Comparison of ENCODE assay signal across 9 mouse cellular contexts in genomic region chr4:133480754-133481153, GRCm38 (mm10). TPM values are rescaled to one million over a fixed set of nuclear protein-coding genes. Genes with fewer than 3 reads are reported as not detected.
A peak's percentile ranks its signal among the peaks of the same experiment; 100 is the strongest.
DNase-seq lines count a peak whose midpoint lies in the region; ATAC-seq and TF ChIP-seq lines count a peak whose summit lies in the region.
"Had no signal": no experiment of that assay in that cellular context is flagged by ENCODE, and none has a peak within 500 bp of the region (broad histone marks: within the 10 kb centered on the region; RNA-seq: fewer than 3 reads in every experiment).

No protein-coding gene starts in this region.

- ATAC-seq in hindbrain, embryonic 12.5 days (ENCODE audit: low FRiP score), result no peak
- no peak for ATAC-seq in hindbrain, embryonic 16.5 days
- no peak for ATAC-seq in neural tube, embryonic 12.5 days (ENCODE audit: low FRiP score, low read depth)
- ATAC-seq in intestine, embryonic 16.5 days, result no peak
- ATAC-seq in stomach, postnatal 0 days (ENCODE audit: low FRiP score, low TSS enrichment), result no peak
- no peak for ATAC-seq in forebrain, embryonic 11.5 days (replicated peaks; ENCODE audit: low FRiP score)

- DNase-seq in neural tube, embryonic 10.5 days (ENCODE audit: extremely low spot score, low spot score), result no peak
- no peak for DNase-seq in stomach, postnatal 0 days (ENCODE audit: low spot score)
- DNase-seq in cerebellum, postnatal 36 days, result no peak
- no peak for DNase-seq in forebrain, embryonic 11.5 days (ENCODE audit: low spot score)

- peaks cover 11% of the 10 kb centered on the region for H3K4me1 ChIP-seq in hindbrain, embryonic 12.5 days
- H3K4me1 ChIP-seq in hindbrain, embryonic 16.5 days (ENCODE audit: control insufficient read depth, insufficient read depth, low read depth, low read length), result peaks cover 7% of the 10 kb centered on the region
- H3K4me1 ChIP-seq in neural tube, embryonic 12.5 days, result peaks cover 10% of the 10 kb centered on the region
- peaks cover 6% of the 10 kb centered on the region for H3K4me1 ChIP-seq in intestine, embryonic 16.5 days (ENCODE audit: control insufficient read depth, insufficient read depth, low read length)
- peaks cover 6% of the 10 kb centered on the region; the same call in 1 of the 2 replicates for H3K4me1 ChIP-seq in stomach, postnatal 0 days (replicated peaks; ENCODE audit: control insufficient read depth, insufficient read depth)
- peaks cover 9% of the 10 kb centered on the region; the same call in 1 of the 2 replicates for H3K4me1 ChIP-seq in forebrain, embryonic 11.5 days (replicated peaks; ENCODE audit: control insufficient read depth, insufficient read depth, low read length)

- 45% methylated on average over 6 of the region's 6 CpGs for WGBS in hindbrain, embryonic 12.5 days
- WGBS in hindbrain, embryonic 16.5 days, result 55% methylated on average over 6 of the region's 6 CpGs
- WGBS in neural tube, embryonic 12.5 days, result 46% methylated on average over 6 of the region's 6 CpGs
- whole genome bisulfite sequencing in intestine, embryonic 16.5 days, result 54% methylated on average over 6 of the region's 6 CpGs
- 57% methylated on average over 6 of the region's 6 CpGs for WGBS in stomach, postnatal 0 days
- WGBS in forebrain, embryonic 11.5 days, result 44% methylated on average over 6 of the region's 6 CpGs

- TF ChIP-seq CTCF in stomach, postnatal 0 days (IDR thresholded peaks at IDR 0.05; ENCODE audit: low read depth), result no peak

- H3K36me3 ChIP-seq in hindbrain, embryonic 12.5 days, result no peaks in the 10 kb centered on the region
- no peaks in the 10 kb centered on the region for H3K36me3 ChIP-seq in hindbrain, embryonic 16.5 days (ENCODE audit: control insufficient read depth, insufficient read depth, low read length)
- H3K36me3 ChIP-seq in neural tube, embryonic 12.5 days, result no peaks in the 10 kb centered on the region
- H3K36me3 ChIP-seq in intestine, embryonic 16.5 days (ENCODE audit: control insufficient read depth, insufficient read depth, low read length), result no peaks in the 10 kb centered on the region
- no peaks in the 10 kb centered on the region for H3K36me3 ChIP-seq in stomach, postnatal 0 days (ENCODE audit: control insufficient read depth, insufficient read depth, low read length)
- no peaks in the 10 kb centered on the region for H3K36me3 ChIP-seq in forebrain, embryonic 11.5 days (ENCODE audit: control insufficient read depth, insufficient read depth, low read length)

- 0 out of 2 replicates have a peak overlapping the region, but pooled peaks have one; percentile 36 for H3K9ac ChIP-seq in hindbrain, embryonic 12.5 days
- H3K9ac ChIP-seq in hindbrain, embryonic 16.5 days (ENCODE audit: low read depth, low read length), result no peak overlapping the region
- H3K9ac ChIP-seq in neural tube, embryonic 12.5 days, result no peak overlapping the region
- peak overlapping the region; percentile 63; the same call in 1 of the 2 replicates for H3K9ac ChIP-seq in intestine, embryonic 16.5 days (ENCODE audit: low read depth, low read length)
- peak overlapping the region; percentile 63 for H3K9ac ChIP-seq in stomach, postnatal 0 days (ENCODE audit: low read length)
- no peak overlapping the region for H3K9ac ChIP-seq in forebrain, embryonic 11.5 days (ENCODE audit: low read length)

- H3K9me3 ChIP-seq in hindbrain, embryonic 12.5 days (replicated peaks), result no peaks in the 10 kb centered on the region
- H3K9me3 ChIP-seq in hindbrain, embryonic 16.5 days (ENCODE audit: control insufficient read depth, low read length), result no peaks in the 10 kb centered on the region
- no peaks in the 10 kb centered on the region for H3K9me3 ChIP-seq in neural tube, embryonic 12.5 days
- no peaks in the 10 kb centered on the region for H3K9me3 ChIP-seq in intestine, embryonic 16.5 days (ENCODE audit: control insufficient read depth, low read length)
- H3K9me3 ChIP-seq in stomach, postnatal 0 days (ENCODE audit: control insufficient read depth, low read length), result no peaks in the 10 kb centered on the region
- H3K9me3 ChIP-seq in forebrain, embryonic 11.5 days (ENCODE audit: control insufficient read depth, low read length), result no peaks in the 10 kb centered on the region

- H3K4me3 ChIP-seq in hindbrain, embryonic 12.5 days, result peak overlapping the region; percentile 46
- no peak overlapping the region for H3K4me3 ChIP-seq in hindbrain, embryonic 16.5 days (ENCODE audit: low read length)
- H3K4me3 ChIP-seq in neural tube, embryonic 12.5 days, result peak overlapping the region; percentile 40
- H3K4me3 ChIP-seq in intestine, embryonic 16.5 days (ENCODE audit: low read length), result peak overlapping the region; percentile 56
- H3K4me3 ChIP-seq in stomach, postnatal 0 days (ENCODE audit: low read depth, low read length), result peak overlapping the region; percentile 47
- H3K4me3 ChIP-seq in forebrain, embryonic 11.5 days (ENCODE audit: low read depth, low read length), result no peak overlapping the region

- H3K27me3 ChIP-seq in hindbrain, embryonic 12.5 days, result peaks cover 57% of the 10 kb centered on the region
- H3K27me3 ChIP-seq in hindbrain, embryonic 16.5 days (replicated peaks; ENCODE audit: control insufficient read depth, insufficient read depth, low read length), result peaks cover 20% of the 10 kb centered on the region
- H3K27me3 ChIP-seq in neural tube, embryonic 12.5 days (replicated peaks), result peaks cover 38% of the 10 kb centered on the region
- H3K27me3 ChIP-seq in intestine, embryonic 16.5 days (replicated peaks; ENCODE audit: control insufficient read depth, insufficient read depth, low read length), result peaks cover 27% of the 10 kb centered on the region; the same call in 1 of the 2 replicates
- no peaks in the 10 kb centered on the region for H3K27me3 ChIP-seq in stomach, postnatal 0 days (ENCODE audit: control insufficient read depth, insufficient read depth, low read length)
- H3K27me3 ChIP-seq in forebrain, embryonic 11.5 days (ENCODE audit: control insufficient read depth, insufficient read depth, low read length), result peaks cover 13% of the 10 kb centered on the region
- H3K27me3 ChIP-seq: Patski had no signal

- H3K27ac ChIP-seq in hindbrain, embryonic 12.5 days, result no peak overlapping the region
- no peak overlapping the region for H3K27ac ChIP-seq in hindbrain, embryonic 16.5 days (ENCODE audit: low read depth, low read length)
- no peak overlapping the region for H3K27ac ChIP-seq in neural tube, embryonic 12.5 days
- H3K27ac ChIP-seq in intestine, embryonic 16.5 days (ENCODE audit: low read length), result no peak overlapping the region
- no peak overlapping the region; the same call in 1 of the 2 replicates for H3K27ac ChIP-seq in stomach, postnatal 0 days (replicated peaks)
- H3K27ac ChIP-seq in forebrain, embryonic 11.5 days (ENCODE audit: low read depth, low read length), result no peak overlapping the region

- peak overlapping the region; percentile 52 for H3K4me2 ChIP-seq in hindbrain, embryonic 12.5 days (replicated peaks)
- no peak overlapping the region for H3K4me2 ChIP-seq in hindbrain, embryonic 16.5 days (ENCODE audit: low read length)
- peak overlapping the region; percentile 60 for H3K4me2 ChIP-seq in neural tube, embryonic 12.5 days (replicated peaks)
- H3K4me2 ChIP-seq in intestine, embryonic 16.5 days (ENCODE audit: low read depth, low read length), result peak overlapping the region; percentile 76
- peak overlapping the region; percentile 60 for H3K4me2 ChIP-seq in stomach, postnatal 0 days (replicated peaks; ENCODE audit: low read depth)
- no peak overlapping the region for H3K4me2 ChIP-seq in forebrain, embryonic 11.5 days (ENCODE audit: low read depth, low read length, severe bottlenecking)

- no peak for TF ChIP-seq EP300 in stomach, postnatal 0 days (optimal IDR thresholded peaks at IDR 0.05)

RNA-seq across cellular contexts. Expression of gene Tent5b, which starts 0.8 kb away (rescaled TPM):
- 1.0 and 1.5 TPM in 2 replicates for polyA plus RNA-seq in hindbrain, embryonic 12.5 days (2016; fragmentation: Nextera tagmentation; extraction: Ambion mirVana)
- 0.32 and 0.36 TPM in 2 replicates for polyA plus RNA-seq in hindbrain, embryonic 16.5 days (2015; fragmentation: Nextera tagmentation; extraction: Ambion mirVana)
- polyA plus RNA-seq in neural tube, embryonic 12.5 days (2016; fragmentation: Nextera tagmentation; extraction: Ambion mirVana), result 0.29 and 0.66 TPM in 2 replicates
- polyA plus RNA-seq in intestine, embryonic 16.5 days (2015; fragmentation: Nextera tagmentation; extraction: Ambion mirVana), result 0.66 and 0.73 TPM in 2 replicates
- 34.0 and 35.3 TPM in 2 replicates for polyA plus RNA-seq in stomach, postnatal 0 days (2015; fragmentation: Nextera tagmentation; extraction: Ambion mirVana)
- 0.76 and 0.80 TPM in 2 replicates for polyA plus RNA-seq in forebrain, embryonic 11.5 days (2014; fragmentation: Nextera tagmentation; extraction: Ambion mirVana)

RNA-seq across cellular contexts. Expression of gene Trnp1, which starts 17.6 kb away (rescaled TPM):
- polyA plus RNA-seq in hindbrain, embryonic 12.5 days (2016; fragmentation: Nextera tagmentation; extraction: Ambion mirVana), result 4.3 and 4.8 TPM in 2 replicates
- 5.8 and 12.1 TPM in 2 replicates for polyA plus RNA-seq in hindbrain, embryonic 16.5 days (2015; fragmentation: Nextera tagmentation; extraction: Ambion mirVana)
- 2.5 and 3.7 TPM in 2 replicates for polyA plus RNA-seq in neural tube, embryonic 12.5 days (2016; fragmentation: Nextera tagmentation; extraction: Ambion mirVana)
- polyA plus RNA-seq in intestine, embryonic 16.5 days (2015; fragmentation: Nextera tagmentation; extraction: Ambion mirVana), result 0.70 and 0.81 TPM in 2 replicates
- 4.0 and 4.4 TPM in 2 replicates for polyA plus RNA-seq in stomach, postnatal 0 days (2015; fragmentation: Nextera tagmentation; extraction: Ambion mirVana)
- 1.8 and 1.9 TPM in 2 replicates for polyA plus RNA-seq in forebrain, embryonic 11.5 days (2014; fragmentation: Nextera tagmentation; extraction: Ambion mirVana)

RNA-seq across cellular contexts. Expression of gene Kdf1, which starts 38.0 kb away (rescaled TPM):
- polyA plus RNA-seq in hindbrain, embryonic 12.5 days (2016; fragmentation: Nextera tagmentation; extraction: Ambion mirVana), result 1.4 and 4.0 TPM in 2 replicates
- 0.39 and 0.50 TPM in 2 replicates for polyA plus RNA-seq in hindbrain, embryonic 16.5 days (2015; fragmentation: Nextera tagmentation; extraction: Ambion mirVana)
- polyA plus RNA-seq in neural tube, embryonic 12.5 days (2016; fragmentation: Nextera tagmentation; extraction: Ambion mirVana), result 1.1 and 1.5 TPM in 2 replicates
- polyA plus RNA-seq in intestine, embryonic 16.5 days (2015; fragmentation: Nextera tagmentation; extraction: Ambion mirVana), result 55.3 and 59.9 TPM in 2 replicates
- polyA plus RNA-seq in stomach, postnatal 0 days (2015; fragmentation: Nextera tagmentation; extraction: Ambion mirVana), result 29.2 and 34.2 TPM in 2 replicates
- 1.1 and 2.1 TPM in 2 replicates for polyA plus RNA-seq in forebrain, embryonic 11.5 days (2014; fragmentation: Nextera tagmentation; extraction: Ambion mirVana)

Comparison
In these comparisons a context has a peak if more than half of its experiments do, and no peak if none do; other contexts are left out.
1. H3K4me2 ChIP-seq: peak in hindbrain, embryonic 12.5 days (single experiment), neural tube, embryonic 12.5 days (single experiment), intestine, embryonic 16.5 days (single experiment) and stomach, postnatal 0 days (single experiment); none in hindbrain, embryonic 16.5 days (single experiment) and forebrain, embryonic 11.5 days (single experiment).
2. H3K4me3 ChIP-seq: peak in hindbrain, embryonic 12.5 days (single experiment), neural tube, embryonic 12.5 days (single experiment), intestine, embryonic 16.5 days (single experiment) and stomach, postnatal 0 days (single experiment); none in hindbrain, embryonic 16.5 days (single experiment) and forebrain, embryonic 11.5 days (single experiment).
3. H3K9ac ChIP-seq: peak in hindbrain, embryonic 12.5 days (single experiment), intestine, embryonic 16.5 days (single experiment) and stomach, postnatal 0 days (single experiment); none in hindbrain, embryonic 16.5 days (single experiment), neural tube, embryonic 12.5 days (single experiment) and forebrain, embryonic 11.5 days (single experiment).
4. RNA of gene Tent5b, which starts 0.8 kb away (polyA plus RNA-seq): 34.0 to 35.3 TPM in stomach, postnatal 0 days; 1.0 to 1.5 TPM in hindbrain, embryonic 12.5 days, 0.76 to 0.80 TPM in forebrain, embryonic 11.5 days, 0.66 to 0.73 TPM in intestine, embryonic 16.5 days, 0.32 to 0.36 TPM in hindbrain, embryonic 16.5 days and 0.29 to 0.66 TPM in neural tube, embryonic 12.5 days; every median in the first group is over 10 times any median in the second.